In genomic region chr3:64587618-64588017, GRCm38 (mm10) we compare ENCODE assay signal across 10 mouse cellular contexts. TPM values are rescaled to one million over a fixed set of nuclear protein-coding genes. Genes with fewer than 3 reads are reported as not detected.
DNase-seq lines count a peak whose midpoint lies in the region; ATAC-seq and TF ChIP-seq lines count a peak whose summit lies in the region.
"Had no signal": no experiment of that assay in that cellular context is flagged by ENCODE, and none has a peak within 500 bp of the region (broad histone marks: within the 10 kb centered on the region; RNA-seq: fewer than 3 reads in every experiment).

No protein-coding gene starts in this region.

- no peak overlapping the region for H3K4me3 ChIP-seq in intestine, postnatal 0 days (ENCODE audit: low read depth, low read length)
- no peak overlapping the region for H3K4me3 ChIP-seq in intestine, embryonic 15.5 days (replicated peaks)
- H3K4me3 ChIP-seq in E14TG2a.4 (replicated peaks; ENCODE audit: low read length): no peak overlapping the region
- H3K4me3 ChIP-seq: megakaryocyte, embryonic 14.5 days had no signal

- WGBS in intestine, postnatal 0 days: 68% methylated on average over 9 of the region's 9 CpGs
- WGBS in intestine, embryonic 15.5 days: 65% methylated on average over 9 of the region's 9 CpGs

- no peak overlapping the region for H3K9ac ChIP-seq in intestine, postnatal 0 days (ENCODE audit: low read depth, low read length)
- no peak overlapping the region for H3K9ac ChIP-seq in intestine, embryonic 15.5 days

- TF ChIP-seq CTCF in intestine, postnatal 0 days (IDR thresholded peaks at IDR 0.05; ENCODE audit: low read depth): peak; percentile 47
- TF ChIP-seq CTCF in E14TG2a.4 (conservative IDR thresholded peaks at IDR 0.05; ENCODE audit: low read length): 0 out of 2 replicates have a peak, but pooled peaks have one; percentile 21

- no peaks in the 10 kb centered on the region for H3K27me3 ChIP-seq in intestine, postnatal 0 days (replicated peaks; ENCODE audit: control insufficient read depth, insufficient read depth, low read length)
- H3K27me3 ChIP-seq in intestine, embryonic 15.5 days (replicated peaks): no peaks in the 10 kb centered on the region
- no peaks in the 10 kb centered on the region for H3K27me3 ChIP-seq in E14TG2a.4 (ENCODE audit: insufficient read depth, low read length)
- H3K27me3 ChIP-seq: megakaryocyte, embryonic 14.5 days had no signal

- no peak for ATAC-seq in intestine, postnatal 0 days
- ATAC-seq in intestine, embryonic 15.5 days: no peak

- DNase-seq in WW6 (ENCODE audit: low read depth, low spot score) (peak; percentile 11), MN1 (ENCODE audit: low spot score) (no peak)
- DNase-seq in kidney, postnatal 25 days: peak; percentile 36 to 41
- no peak for DNase-seq in urinary bladder, postnatal 36 days (ENCODE audit: low spot score in 2 of 2)
- DNase-seq: heart, postnatal 14 days had no signal

- H3K4me2 ChIP-seq in intestine, postnatal 0 days (replicated peaks; ENCODE audit: low read depth): no peak overlapping the region
- no peak overlapping the region for H3K4me2 ChIP-seq in intestine, embryonic 15.5 days (replicated peaks)

- no peak overlapping the region for H3K27ac ChIP-seq in intestine, postnatal 0 days (ENCODE audit: low read depth, low read length)
- no peak overlapping the region for H3K27ac ChIP-seq in intestine, embryonic 15.5 days

- no peaks in the 10 kb centered on the region for H3K36me3 ChIP-seq in intestine, postnatal 0 days (ENCODE audit: control insufficient read depth, insufficient read depth)
- no peaks in the 10 kb centered on the region for H3K36me3 ChIP-seq in intestine, embryonic 15.5 days
- H3K36me3 ChIP-seq in E14TG2a.4 (ENCODE audit: insufficient read depth, low read length): no peaks in the 10 kb centered on the region

- no peaks in the 10 kb centered on the region for H3K9me3 ChIP-seq in intestine, postnatal 0 days (ENCODE audit: control insufficient read depth)
- no peaks in the 10 kb centered on the region for H3K9me3 ChIP-seq in intestine, embryonic 15.5 days
- peaks cover 33% of the 10 kb centered on the region for H3K9me3 ChIP-seq in E14TG2a.4 (ENCODE audit: low read length)

- no peaks in the 10 kb centered on the region for H3K4me1 ChIP-seq in intestine, postnatal 0 days (replicated peaks; ENCODE audit: control insufficient read depth, insufficient read depth, low read length)
- no peaks in the 10 kb centered on the region for H3K4me1 ChIP-seq in intestine, embryonic 15.5 days (replicated peaks)
- no peaks in the 10 kb centered on the region for H3K4me1 ChIP-seq in E14TG2a.4 (replicated peaks; ENCODE audit: low read depth, low read length)
- H3K4me1 ChIP-seq: megakaryocyte, embryonic 14.5 days had no signal

RNA-seq across cellular contexts. Expression of gene Vmn2r6, which starts 22.0 kb away (rescaled TPM):
- not detected in 2 replicates for polyA plus RNA-seq in intestine, postnatal 0 days (2015; fragmentation: Nextera tagmentation; extraction: Ambion mirVana)
- polyA plus RNA-seq in intestine, embryonic 15.5 days (2015; fragmentation: Nextera tagmentation; extraction: Ambion mirVana): not detected in 2 replicates
- polyA plus RNA-seq: stomach, embryonic 16.5 days had no signal

Comparison
In these comparisons a context has a peak if more than half of its experiments do, and no peak if none do; other contexts are left out.
1. DNase-seq: peak in WW6 (single experiment) and kidney, postnatal 25 days (2 of 2); none in urinary bladder, postnatal 36 days (0 of 2) and MN1 (single experiment).